Mouse (Mus musculus): ENCODE data around the gene Fbl.
"Not testable (repeated sequence)": the region's sequence is repeated elsewhere in the genome, so short reads cannot be mapped to it uniquely, and the experiment has no call there.

Fbl gene

GRCm38 (mm10) chr7:28169489-28170422, at the start of gene Fbl:
TSS of gene Fbl (plus strand) at chr7:28169710.
- peak; percentile 76 for DNase-seq (ENCODE audit: extremely low read depth, low read depth)

DNA sequence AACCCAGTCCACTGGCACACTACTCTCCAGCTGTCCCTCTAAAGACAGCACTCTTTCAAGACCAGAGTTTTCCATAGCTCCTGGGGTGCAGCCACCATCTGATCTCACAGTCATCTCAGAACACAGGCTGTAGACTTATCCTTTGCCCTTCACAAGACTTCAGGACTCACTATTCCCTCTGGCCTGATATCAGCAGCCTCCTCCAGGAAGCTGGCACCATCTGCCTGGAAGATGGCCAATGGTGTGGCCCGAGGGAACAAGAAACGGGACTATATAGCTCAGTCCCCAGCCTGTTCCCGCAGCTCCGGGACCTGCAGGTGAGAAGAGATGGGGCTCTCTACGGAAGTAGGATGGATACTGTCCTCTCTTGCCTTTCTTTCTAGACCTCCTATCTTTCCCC, 40.3 kb upstream of the Fbl start, which contains the start of gene 9530053A07Rik:
TSS of gene 9530053A07Rik (plus strand) at position 301 of the 400 bp plus-strand sequence.
- no peak for DNase-seq (ENCODE audit: extremely low read depth, low read depth)

DNA sequence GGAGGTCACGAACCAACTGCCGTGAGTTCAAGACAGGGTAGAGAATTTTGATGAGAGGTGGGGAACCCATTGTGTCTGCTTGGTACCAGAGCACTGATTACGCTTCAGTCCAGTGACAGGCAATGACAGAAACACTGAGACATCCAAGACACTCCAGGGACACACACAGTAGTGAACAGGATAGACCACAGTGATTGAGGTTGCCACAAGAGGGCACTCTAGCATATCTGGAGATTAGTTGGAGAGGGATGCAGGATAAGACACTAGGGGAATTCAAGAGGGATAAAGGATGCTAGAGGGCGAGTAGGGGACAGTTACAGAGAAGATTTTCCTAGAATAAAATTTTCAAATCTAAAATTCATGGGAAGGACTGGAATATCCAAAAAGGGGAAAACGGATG, 31.9 kb upstream of the Fbl start:
- DNase-seq (ENCODE audit: extremely low read depth, low read depth), result no peak

DNA sequence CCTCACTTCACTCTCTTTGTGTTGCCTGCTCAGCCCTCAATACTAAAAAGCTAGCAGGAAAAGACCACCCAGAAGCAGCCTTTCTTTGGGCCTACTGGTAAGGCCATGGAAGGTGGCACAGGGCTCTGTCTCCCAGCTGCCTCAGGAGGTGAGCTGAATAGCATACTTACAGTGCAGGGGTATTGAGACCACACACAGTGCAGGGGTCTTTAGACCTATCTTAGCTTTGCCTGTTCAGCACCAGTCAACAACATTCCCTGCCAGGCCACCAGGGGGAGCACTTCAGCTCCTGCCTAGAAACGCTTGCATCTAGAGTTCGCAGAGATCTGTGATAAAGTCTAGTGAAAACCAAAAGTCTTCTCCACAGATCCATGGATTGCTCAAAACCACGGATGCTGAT, 21.2 kb upstream of the Fbl start:
- peak; percentile 41 for DNase-seq (ENCODE audit: extremely low read depth, low read depth)

- DNase-seq (ENCODE audit: extremely low read depth, low read depth), result no peak
Observed at GRCm38 (mm10) chr7:28149841-28150240, 19.7 kb upstream of the Fbl start.

DNA sequence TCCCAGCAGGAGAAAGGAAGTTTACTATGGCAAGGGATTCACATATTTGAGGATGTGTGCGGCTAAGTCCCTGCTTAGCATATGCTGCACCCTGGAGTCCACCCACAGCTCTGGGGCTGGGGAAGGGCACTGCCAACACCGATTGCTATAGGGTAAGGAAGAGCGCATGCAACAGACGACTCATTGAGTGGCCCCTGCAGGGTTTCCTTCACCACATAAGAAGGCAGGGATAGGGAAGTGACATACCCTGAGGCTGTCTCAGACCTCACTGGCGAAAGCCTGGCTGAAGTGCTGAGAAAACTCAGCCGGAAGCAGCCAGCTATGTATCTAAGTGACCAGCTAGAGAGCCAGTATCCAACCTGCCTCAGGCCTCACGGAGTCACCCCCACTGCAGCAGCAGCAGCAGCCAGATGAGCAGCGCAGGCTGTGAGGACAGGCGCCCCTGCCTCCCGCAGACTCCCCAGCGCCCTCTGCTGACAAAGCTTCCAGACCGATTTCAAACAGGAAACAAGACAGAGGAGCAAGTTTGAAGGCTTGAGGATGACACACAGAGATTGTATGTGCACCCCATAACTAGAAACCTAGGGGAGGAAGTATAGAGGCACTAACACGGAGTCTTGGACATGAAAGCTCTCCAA, 17.8 kb upstream of the Fbl start:
- DNase-seq (ENCODE audit: extremely low read depth, low read depth), result no peak

DNA sequence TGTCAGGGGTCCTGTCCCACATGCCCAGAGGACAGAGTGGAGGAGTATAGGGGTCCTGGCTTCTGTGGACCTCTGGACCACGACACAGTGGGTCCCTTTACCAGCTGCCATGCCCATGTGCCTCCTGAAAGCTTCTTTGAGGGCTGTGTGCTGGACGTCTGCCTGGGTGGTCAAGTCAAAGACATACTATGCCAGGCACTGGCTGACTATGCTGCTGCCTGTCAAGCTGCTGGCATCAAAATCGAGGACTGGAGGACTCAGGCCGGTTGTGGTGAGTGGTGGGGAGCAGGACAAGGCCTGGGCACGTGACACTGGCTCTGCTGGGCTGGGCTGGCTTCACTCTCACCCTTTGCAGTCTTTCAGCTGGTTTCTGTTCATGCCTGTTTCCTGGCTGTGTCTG, 15.9 kb upstream of the Fbl start:
- DNase-seq (ENCODE audit: extremely low read depth, low read depth), result not testable (repeated sequence)

DNA sequence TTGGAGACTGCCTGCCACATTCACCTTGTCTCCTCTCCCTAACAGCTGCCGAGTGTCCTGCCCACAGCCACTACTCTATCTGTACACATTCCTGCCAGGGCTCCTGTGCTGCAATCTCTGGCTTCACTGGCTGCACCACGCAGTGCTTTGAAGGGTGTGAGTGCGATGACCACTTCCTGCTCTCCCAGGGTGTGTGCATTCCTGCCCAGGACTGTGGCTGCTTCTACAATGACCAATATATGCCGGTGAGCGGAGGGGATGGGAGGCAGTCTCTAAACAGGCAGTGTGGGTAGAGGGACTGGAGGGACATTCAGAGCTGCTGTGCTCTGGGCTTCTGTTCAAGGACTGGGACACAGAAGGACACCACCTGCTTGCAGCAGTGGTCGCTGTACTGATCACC, 10.2 kb upstream of the Fbl start:
- no peak for DNase-seq (ENCODE audit: extremely low read depth, low read depth)

GRCm38 (mm10) chr7:28159893-28160292, 9.6 kb upstream of the Fbl start:
- no peak for DNase-seq (ENCODE audit: extremely low read depth, low read depth)

DNA sequence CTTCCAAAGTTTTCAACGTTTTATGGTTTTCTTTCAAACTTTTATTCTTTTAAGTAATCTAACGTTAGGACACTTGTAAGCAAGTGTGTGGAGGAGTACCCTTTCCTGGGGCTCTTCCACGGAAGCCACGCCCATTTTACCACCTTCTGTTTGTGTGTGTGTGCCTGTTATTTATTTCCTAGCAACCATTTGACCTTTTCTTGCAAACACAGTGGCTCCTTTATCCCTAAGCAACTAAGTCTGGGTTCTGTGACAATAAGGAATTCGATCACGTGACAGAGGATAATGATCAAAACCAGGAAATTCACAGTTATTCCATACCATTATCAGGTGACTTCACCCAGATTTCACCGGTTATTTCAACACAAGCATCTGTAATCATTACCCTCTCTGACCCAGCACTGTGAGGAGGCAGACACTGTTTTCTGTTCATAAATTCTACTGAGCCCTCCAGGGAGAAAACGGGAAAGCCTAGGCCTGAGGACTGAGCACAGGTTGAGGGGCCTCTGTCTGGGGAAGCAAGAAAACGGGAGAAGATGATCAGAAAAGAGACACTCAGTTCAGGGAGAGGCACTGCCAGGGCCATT, 8.3 kb upstream of the Fbl start:
- no peak for DNase-seq (ENCODE audit: extremely low read depth, low read depth)

GRCm38 (mm10) chr7:28165406-28165805, 4.1 kb upstream of the Fbl start:
- no peak for DNase-seq (ENCODE audit: extremely low read depth, low read depth)

DNA sequence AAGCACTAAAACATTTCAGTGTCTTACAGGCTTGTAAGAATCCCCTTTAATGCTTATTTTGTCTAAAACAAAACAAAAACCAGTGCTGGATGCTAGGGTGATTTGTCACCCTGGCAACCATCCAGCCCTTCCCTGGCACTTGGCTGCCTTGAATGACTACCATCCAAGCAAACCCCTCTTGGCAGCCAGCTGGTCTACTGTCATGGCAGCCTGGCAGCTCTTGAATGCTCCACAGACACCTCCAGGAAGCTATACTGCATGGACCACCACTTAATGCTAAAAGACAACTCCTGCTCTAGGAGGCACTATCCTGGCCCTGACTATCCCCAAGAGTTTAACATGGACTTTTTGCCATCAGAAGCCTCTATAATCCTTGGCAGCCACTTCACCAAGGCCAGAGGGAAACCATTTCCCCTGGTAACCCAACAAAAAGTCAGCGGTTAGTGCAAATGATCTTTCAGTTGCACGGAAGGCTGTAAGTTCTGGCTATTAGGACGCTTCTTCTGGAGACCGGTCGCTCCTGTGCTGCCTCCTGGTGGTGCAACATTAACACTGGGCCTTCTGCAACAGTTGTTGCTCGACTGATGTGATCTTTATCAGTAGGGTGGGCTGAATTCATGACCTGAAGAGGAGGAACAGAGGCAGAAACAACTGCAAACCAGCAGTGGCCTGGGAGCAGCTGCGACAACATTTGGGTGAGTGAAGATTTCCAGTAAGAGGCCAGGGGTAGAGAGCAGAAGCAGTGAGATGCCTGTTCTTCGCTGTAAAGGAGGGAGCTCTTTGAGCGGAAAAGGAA, 992 bp upstream of the Fbl start:
- DNase-seq (ENCODE audit: extremely low read depth, low read depth), result peak; percentile 82

DNA sequence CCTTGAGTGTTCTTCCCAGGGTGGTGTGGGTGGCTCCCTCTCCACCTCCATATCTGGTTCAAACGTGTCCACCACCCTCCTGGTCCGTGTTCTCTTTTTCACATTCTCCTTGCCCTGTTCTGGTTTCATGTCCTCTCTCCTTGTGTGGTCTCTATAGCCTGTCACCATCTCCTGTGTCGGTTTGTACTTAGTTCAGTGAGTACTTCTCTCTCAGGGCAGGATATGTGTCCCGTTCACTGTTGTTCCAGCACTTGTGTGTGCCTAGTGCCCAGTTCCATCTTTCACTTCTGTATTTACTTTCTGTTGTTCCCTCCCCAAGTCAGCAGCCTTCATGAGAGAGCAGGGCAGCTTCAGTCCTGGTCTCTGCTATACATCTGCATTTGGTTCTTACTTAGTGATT, 5.8 kb downstream of the Fbl start:
- no peak for DNase-seq (ENCODE audit: extremely low read depth, low read depth)

DNA sequence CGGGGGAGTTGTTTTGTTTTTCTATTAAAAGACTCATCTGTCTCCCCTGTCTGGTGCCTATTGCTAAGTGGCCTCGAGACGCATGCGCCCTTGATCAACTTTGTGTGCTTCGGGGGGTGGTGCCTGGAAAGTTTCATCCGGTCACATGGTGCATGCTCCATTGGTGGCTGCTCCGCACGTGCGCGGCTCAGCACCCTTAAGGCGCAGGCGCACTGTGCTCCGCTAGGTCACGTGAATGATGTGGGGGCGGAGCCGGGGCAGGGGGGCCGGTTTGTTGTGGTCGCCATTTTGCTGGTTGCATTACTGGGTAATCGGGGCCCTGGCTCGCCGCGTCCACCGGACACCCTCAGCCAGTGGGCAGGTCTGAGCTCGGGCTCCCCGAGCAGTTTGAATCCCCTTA, 9.7 kb downstream of the Fbl start, which contains the start of gene Dyrk1b:
TSS of gene Dyrk1b (plus strand) at position 242 of the 400 bp plus-strand sequence.
- no peak for DNase-seq (ENCODE audit: extremely low read depth, low read depth)

- no peak for DNase-seq (ENCODE audit: extremely low read depth, low read depth)
Observed at GRCm38 (mm10) chr7:28179741-28180377, 10.3 kb downstream of the Fbl start.

DNA sequence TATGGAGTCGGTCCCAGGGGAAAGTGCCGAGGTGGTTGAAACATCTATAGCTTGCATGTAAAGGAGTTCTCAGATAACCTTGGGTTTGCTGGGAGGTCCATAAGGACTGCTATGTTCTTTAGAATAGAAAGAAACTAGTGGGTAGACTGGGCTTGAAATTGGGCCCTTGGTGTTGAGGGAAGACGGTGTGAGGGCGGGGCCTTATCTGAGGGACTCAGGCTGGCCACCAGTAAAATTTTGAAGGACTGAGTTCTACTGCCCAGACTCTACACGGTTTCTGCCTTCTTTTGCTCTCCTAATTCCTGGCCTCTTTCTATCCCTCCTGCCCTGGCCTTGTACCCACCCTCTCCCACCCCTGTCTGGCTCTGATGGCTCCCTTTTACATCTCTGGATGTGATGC, 11.4 kb downstream of the Fbl start:
- DNase-seq (ENCODE audit: extremely low read depth, low read depth), result no peak

DNA sequence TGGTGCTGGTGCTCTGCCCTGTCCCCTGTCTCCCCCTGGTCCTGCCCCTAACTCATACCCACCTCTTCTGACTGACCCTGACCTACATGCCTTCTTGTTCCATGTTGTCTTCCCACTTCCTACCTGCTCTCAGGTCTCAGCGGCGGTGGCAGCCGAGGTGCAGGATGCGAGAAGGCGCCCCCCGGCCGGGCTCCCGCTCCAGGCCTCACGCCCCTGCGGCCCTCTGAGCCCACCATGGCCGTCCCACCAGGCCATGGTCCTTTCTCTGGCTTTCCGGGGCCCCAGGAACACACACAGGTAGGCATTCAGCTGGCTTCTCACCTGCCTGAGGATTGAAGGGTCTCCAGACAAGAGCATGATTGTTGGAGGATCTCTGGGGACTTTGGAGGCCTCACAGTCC, 11.9 kb downstream of the Fbl start:
- no peak for DNase-seq (ENCODE audit: extremely low read depth, low read depth)

DNA sequence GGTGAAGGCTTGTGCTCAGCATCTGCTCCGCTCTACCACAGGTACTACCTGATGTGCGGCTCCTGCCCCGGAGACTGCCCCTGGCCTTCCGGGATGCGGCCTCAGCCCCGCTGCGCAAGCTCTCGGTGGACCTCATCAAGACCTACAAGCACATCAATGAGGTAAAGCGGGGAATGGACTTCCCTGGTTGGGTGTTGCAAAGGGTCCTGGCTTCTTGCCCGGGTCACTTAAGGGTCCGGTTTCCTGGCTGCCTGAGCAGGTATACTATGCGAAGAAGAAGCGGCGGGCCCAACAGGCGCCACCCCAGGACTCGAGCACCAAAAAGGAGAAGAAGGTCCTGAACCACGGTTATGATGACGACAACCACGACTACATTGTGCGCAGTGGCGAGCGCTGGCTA, 12.8 kb downstream of the Fbl start:
- DNase-seq (ENCODE audit: extremely low read depth, low read depth), result no peak

DNA sequence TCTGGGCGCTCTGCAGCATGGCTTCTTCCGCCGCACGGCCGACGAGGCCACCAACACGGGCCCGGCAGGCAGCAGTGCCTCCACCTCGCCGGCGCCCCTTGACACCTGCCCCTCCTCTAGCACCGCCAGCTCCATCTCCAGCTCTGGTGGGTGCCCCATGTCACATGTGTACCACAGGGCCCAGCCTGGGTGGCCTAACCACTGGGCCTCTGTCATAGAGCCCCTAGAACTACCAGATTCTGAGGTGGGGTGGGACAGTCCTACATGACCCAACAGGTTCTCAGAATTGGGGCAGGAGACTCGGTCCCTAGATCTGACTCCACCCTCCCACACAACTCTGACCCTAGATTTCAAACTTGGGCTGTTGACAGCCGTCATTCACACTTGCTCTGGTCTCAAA, 16.4 kb downstream of the Fbl start:
- DNase-seq (ENCODE audit: extremely low read depth, low read depth), result no peak

DNA sequence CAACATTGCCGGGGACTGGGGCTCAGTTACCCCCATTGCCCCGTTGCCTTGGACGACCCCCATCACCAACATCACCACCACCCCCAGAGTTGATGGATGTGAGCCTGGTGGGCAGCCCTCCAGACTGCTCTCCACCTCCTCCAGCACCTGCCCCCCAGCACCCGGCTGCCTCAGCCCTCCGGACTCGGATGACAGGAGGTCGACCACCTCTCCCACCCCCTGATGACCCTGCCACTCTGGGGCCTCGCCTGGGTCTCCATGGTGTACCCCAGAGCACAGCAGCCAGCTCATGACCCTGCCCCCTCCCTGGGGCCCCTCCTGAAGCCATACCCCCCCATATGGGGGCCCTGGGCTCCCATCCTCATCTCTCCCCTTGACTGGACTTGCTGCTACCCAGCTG, 17.1 kb downstream of the Fbl start:
- no peak for DNase-seq (ENCODE audit: extremely low read depth, low read depth)

- DNase-seq (ENCODE audit: extremely low read depth, low read depth), result no peak
Observed at GRCm38 (mm10) chr7:28191489-28191888, 22.0 kb downstream of the Fbl start.

Data from MEL-GATA-1-ER (cell line).